Mouse (Mus musculus) heart, embryonic 16.5 days (tissue): ENCODE results near the gene Hcn2. TPM values are rescaled to one million over a fixed set of nuclear protein-coding genes. Genes with fewer than 3 reads are reported as not detected.
A peak's percentile ranks its signal among the peaks of the same experiment; 100 is the strongest.

ENCODE experiments used
- ATAC-seq: fragments of 200-750 bp; cut with Nextera tagmentation; replicated peaks from 2 replicates; pipeline ENCODE4 v1.8.0; 2017; ENCODE audit warnings: moderate number of reproducible peaks; ENCODE audit not compliant: insufficient read depth, low FRiP score; ENCODE audit errors: extremely low read depth
- H3K27ac ChIP-seq: fragments of 300-500 bp; sonication (generic); 2 replicates; pipeline ENCODE4 v1.5.1; 2014; ENCODE audit warnings: mild to moderate bottlenecking, low read length, control low read depth, moderate library complexity
- H3K27me3 ChIP-seq: fragments of 300-500 bp; sonication (generic); 2 replicates; pipeline ENCODE4 v1.6.1; 2014; ENCODE audit warnings: low read length, mixed read lengths; ENCODE audit not compliant: control insufficient read depth, insufficient read depth
- H3K36me3 ChIP-seq: fragments of 300-500 bp; sonication (generic); 2 replicates; pipeline ENCODE4 v1.6.1; 2014; ENCODE audit not compliant: control insufficient read depth, insufficient read depth
- H3K4me1 ChIP-seq: fragments of 300-500 bp; sonication (generic); 2 replicates; pipeline ENCODE4 v1.6.1; 2014; ENCODE audit warnings: low read length, mixed read lengths; ENCODE audit not compliant: control insufficient read depth, insufficient read depth
- H3K4me2 ChIP-seq: fragments of 300-500 bp; sonication (generic); 2 replicates; pipeline ENCODE4 v1.6.1; 2014; ENCODE audit warnings: low read depth, mild to moderate bottlenecking, control low read depth, low read length
- H3K4me3 ChIP-seq: fragments of 300-500 bp; sonication (generic); 2 replicates; pipeline ENCODE4 v1.5.1; 2014; ENCODE audit warnings: mild to moderate bottlenecking, control low read depth, low read length
- H3K9ac ChIP-seq: fragments of 300-500 bp; sonication (generic); 2 replicates; pipeline ENCODE4 v1.6.1; 2014; ENCODE audit warnings: low read length, control low read depth
- H3K9me3 ChIP-seq: fragments of 300-500 bp; sonication (generic); replicated peaks from 2 replicates; pipeline ENCODE4 v1.6.1; 2016; ENCODE audit warnings: low read length; ENCODE audit not compliant: control insufficient read depth
- WGBS: fragments of 180-500 bp; shearing (Covaris S2); extraction: QIAGEN DNeasy Blood & Tissue Kit; methylation state at CpG from one replicate; pipeline ENCODE4 v1.1.7; 2014; 5-methylcytosine and 5-hydroxymethylcytosine counted together
- polyA plus RNA-seq: library from polyadenylated mRNA; unstranded; fragments of >200 nt; fragmentation: Nextera tagmentation; extraction: Ambion mirVana; gene quantifications from 2 replicates; pipeline ENCODE4 v1.2.1, GENCODE M21; 2015

Gene Hcn2
- polyA plus RNA-seq, 1 experiment from 2014 or later = not detected

DNA sequence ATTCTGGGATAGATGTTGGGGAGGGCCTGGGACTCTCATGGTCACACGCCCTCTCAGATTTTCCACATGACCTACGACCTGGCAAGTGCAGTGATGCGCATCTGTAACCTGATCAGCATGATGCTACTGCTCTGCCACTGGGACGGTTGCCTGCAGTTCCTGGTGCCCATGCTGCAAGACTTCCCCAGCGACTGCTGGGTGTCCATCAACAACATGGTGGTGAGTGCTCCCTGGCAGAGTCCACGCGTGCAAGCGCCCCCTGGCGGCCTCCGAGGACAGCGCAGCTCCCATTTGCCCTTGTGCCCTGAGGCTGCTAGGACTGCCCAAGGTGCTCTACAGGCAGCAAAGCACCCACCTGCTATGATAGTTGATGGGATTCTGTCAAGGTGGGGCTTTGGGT is 9.7 kb downstream of the Hcn2 start:
- Histone ChIP-seq H3K9me3 (no peaks in the 10 kb centered on the region), H3K9ac (no peak overlapping the region), H3K4me3 (no peak overlapping the region), H3K27me3 (no peaks in the 10 kb centered on the region), H3K4me2 (no peak overlapping the region), H3K27ac (no peak overlapping the region), H3K4me1 (peaks cover 5% of the 10 kb centered on the region), H3K36me3 (no peaks in the 10 kb centered on the region)
- 36% methylated on average over 11 of the region's 11 CpGs for WGBS
- ATAC-seq = no peak

GRCm38 (mm10) chr10:79728323-79729249 is 12.2 kb downstream of the Hcn2 start:
- no peaks in the 10 kb centered on the region for H3K36me3 ChIP-seq
- no peak overlapping the region for H3K4me2 ChIP-seq
- no peak overlapping the region for H3K9ac ChIP-seq
- no peak overlapping the region for H3K4me3 ChIP-seq
- H3K9me3 ChIP-seq = no peaks in the 10 kb centered on the region
- H3K27ac ChIP-seq = no peak overlapping the region
- ATAC-seq = no peak
- H3K27me3 ChIP-seq = no peaks in the 10 kb centered on the region
- H3K4me1 ChIP-seq = peaks cover 3% of the 10 kb centered on the region; the same call in 1 of the 2 replicates
- WGBS = 64% methylated on average over 28 of the region's 28 CpGs

GRCm38 (mm10) chr10:79729357-79729965 is 13.0 kb downstream of the Hcn2 start:
- H3K9ac ChIP-seq = no peak overlapping the region
- H3K27me3 ChIP-seq = no peaks in the 10 kb centered on the region
- H3K4me2 ChIP-seq = no peak overlapping the region
- no peak overlapping the region for H3K27ac ChIP-seq
- peak; percentile 63; the same call in 1 of the 2 replicates for ATAC-seq
- peaks cover 3% of the 10 kb centered on the region; the same call in 1 of the 2 replicates for H3K4me1 ChIP-seq
- peak overlapping the region; percentile 2; the same call in 1 of the 2 replicates for H3K4me3 ChIP-seq
- peaks cover 4% of the 10 kb centered on the region; the same call in 1 of the 2 replicates for H3K36me3 ChIP-seq
- H3K9me3 ChIP-seq = no peaks in the 10 kb centered on the region
- WGBS = 46% methylated on average over 13 of the region's 13 CpGs

- H3K27me3 ChIP-seq = peaks cover 7% of the 10 kb centered on the region
- H3K4me3 ChIP-seq = no peak overlapping the region
- H3K27ac ChIP-seq = no peak overlapping the region
- no peak for ATAC-seq
- H3K4me1 ChIP-seq = peaks cover 3% of the 10 kb centered on the region; the same call in 1 of the 2 replicates
- no peak overlapping the region for H3K4me2 ChIP-seq
- 100% methylated on average over 1 of the region's 1 CpGs for WGBS
- H3K9ac ChIP-seq = no peak overlapping the region
- peaks cover 17% of the 10 kb centered on the region for H3K9me3 ChIP-seq
- peaks cover 31% of the 10 kb centered on the region for H3K36me3 ChIP-seq
Measured at GRCm38 (mm10) chr10:79732500-79732899, 16.1 kb downstream of the Hcn2 start.

- H3K9me3 ChIP-seq = peaks cover 29% of the 10 kb centered on the region
- no peak overlapping the region for H3K9ac ChIP-seq
- H3K36me3 ChIP-seq = peaks cover 45% of the 10 kb centered on the region
- H3K4me1 ChIP-seq = peaks cover 3% of the 10 kb centered on the region; the same call in 1 of the 2 replicates
- peaks cover 7% of the 10 kb centered on the region for H3K27me3 ChIP-seq
- WGBS = 78% methylated on average over 15 of the region's 15 CpGs
- ATAC-seq = no peak
- H3K4me3 ChIP-seq = no peak overlapping the region
- no peak overlapping the region for H3K27ac ChIP-seq
- no peak overlapping the region for H3K4me2 ChIP-seq
Measured at GRCm38 (mm10) chr10:79733847-79734246, 17.4 kb downstream of the Hcn2 start.

DNA sequence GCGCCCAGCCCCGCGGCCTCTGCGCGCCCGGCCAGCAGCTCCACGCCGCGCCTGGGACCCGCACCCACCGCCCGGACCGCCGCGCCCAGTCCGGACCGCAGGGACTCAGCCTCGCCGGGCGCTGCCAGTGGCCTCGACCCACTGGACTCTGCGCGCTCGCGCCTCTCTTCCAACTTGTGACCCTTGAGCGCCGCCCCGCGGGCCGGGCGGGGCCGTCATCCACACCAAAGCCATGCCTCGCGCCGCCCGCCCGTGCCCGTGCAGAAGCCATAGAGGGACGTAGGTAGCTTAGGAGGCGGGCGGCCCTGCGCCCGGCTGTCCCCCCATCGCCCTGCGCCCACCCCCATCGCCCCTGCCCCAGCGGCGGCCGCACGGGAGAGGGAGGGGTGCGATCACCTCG is 18.9 kb downstream of the Hcn2 start:
- no peak for ATAC-seq
- no peak overlapping the region for H3K27ac ChIP-seq
- no peak overlapping the region; the same call in 1 of the 2 replicates for H3K4me3 ChIP-seq
- H3K4me2 ChIP-seq = peak overlapping the region; percentile 25; the same call in 1 of the 2 replicates
- H3K9me3 ChIP-seq = peaks cover 44% of the 10 kb centered on the region
- H3K36me3 ChIP-seq = peaks cover 60% of the 10 kb centered on the region
- H3K9ac ChIP-seq = no peak overlapping the region
- 29% methylated on average over 46 of the region's 52 CpGs for WGBS
- H3K27me3 ChIP-seq = peaks cover 7% of the 10 kb centered on the region
- no peaks in the 10 kb centered on the region for H3K4me1 ChIP-seq

DNA sequence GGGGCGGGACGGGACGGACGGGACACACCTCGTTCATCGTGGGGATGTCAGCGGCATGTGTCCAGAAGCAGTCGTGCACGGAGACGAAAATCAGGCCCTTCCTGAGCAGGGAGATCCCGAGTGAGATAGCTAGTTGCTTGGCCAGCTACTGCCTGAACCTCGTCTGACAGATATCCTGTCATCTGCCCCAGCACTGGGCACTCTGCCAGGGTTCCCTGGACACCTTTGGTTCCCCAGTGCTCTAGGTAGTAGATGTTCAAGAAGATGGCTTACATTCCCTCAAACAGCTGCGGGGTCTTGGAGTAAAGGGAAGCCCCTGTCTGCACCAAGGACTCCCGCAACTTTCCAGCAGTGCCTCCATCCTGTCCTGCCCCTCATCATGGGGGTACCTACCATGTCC is 20.3 kb downstream of the Hcn2 start:
- Histone ChIP-seq H3K4me2 (no peak overlapping the region), H3K9ac (no peak overlapping the region), H3K36me3 (peaks cover 73% of the 10 kb centered on the region), H3K4me3 (no peak overlapping the region), H3K27ac (no peak overlapping the region), H3K9me3 (peaks cover 46% of the 10 kb centered on the region), H3K4me1 (no peaks in the 10 kb centered on the region), H3K27me3 (peaks cover 7% of the 10 kb centered on the region)
- ATAC-seq = no peak
- 80% methylated on average over 14 of the region's 14 CpGs for WGBS

DNA sequence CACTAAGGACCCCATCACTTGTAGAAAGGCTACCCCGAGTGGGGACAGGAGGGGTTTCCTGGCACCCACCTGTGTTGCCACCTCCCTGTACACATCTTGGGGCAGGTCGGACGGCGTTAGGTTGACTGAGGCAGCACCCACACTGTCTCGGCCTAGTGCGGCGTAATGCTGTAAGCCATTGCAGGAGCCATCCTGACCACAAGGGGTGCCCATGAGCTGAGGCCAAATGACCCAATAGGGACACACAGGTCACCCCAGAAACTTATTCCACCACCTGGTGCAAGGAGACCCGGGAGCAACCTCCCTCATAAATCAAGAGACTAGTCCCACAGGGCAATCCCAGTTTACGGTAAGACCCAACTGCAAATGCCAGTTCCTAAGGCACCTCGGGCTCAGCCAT is 21.8 kb downstream of the Hcn2 start:
- H3K36me3 ChIP-seq = peaks cover 84% of the 10 kb centered on the region
- peaks cover 7% of the 10 kb centered on the region for H3K27me3 ChIP-seq
- no peak overlapping the region for H3K27ac ChIP-seq
- peaks cover 46% of the 10 kb centered on the region for H3K9me3 ChIP-seq
- ATAC-seq = no peak
- H3K9ac ChIP-seq = no peak overlapping the region
- H3K4me3 ChIP-seq = no peak overlapping the region
- no peaks in the 10 kb centered on the region for H3K4me1 ChIP-seq
- 91% methylated on average over 10 of the region's 10 CpGs for WGBS
- no peak overlapping the region for H3K4me2 ChIP-seq

- H3K9ac ChIP-seq = no peak overlapping the region
- peaks cover 89% of the 10 kb centered on the region for H3K36me3 ChIP-seq
- H3K27ac ChIP-seq = no peak overlapping the region
- H3K4me2 ChIP-seq = no peak overlapping the region
- H3K27me3 ChIP-seq = peaks cover 7% of the 10 kb centered on the region
- H3K9me3 ChIP-seq = peaks cover 46% of the 10 kb centered on the region
- no peaks in the 10 kb centered on the region for H3K4me1 ChIP-seq
- no peak overlapping the region for H3K4me3 ChIP-seq
- no peak for ATAC-seq
- 97% methylated on average over 28 of the region's 28 CpGs for WGBS
Measured at GRCm38 (mm10) chr10:79739234-79739633, 22.8 kb downstream of the Hcn2 start.
